Mouse (Mus musculus) MEL (cell line): ENCODE measurements around the gene H2-Q7. TPM values are rescaled to one million over a fixed set of nuclear protein-coding genes. Genes with fewer than 3 reads are reported as not detected.

Experiments used
- polyA plus RNA-seq, 2 experiments: library from polyadenylated mRNA; stranded (reverse) in 1 of 2; unstranded in 1 of 2; fragments of >175 nt in 1 of 2; fragments of >200 nt in 1 of 2; gene quantifications; 2 replicates each; pipeline versions ENCODE4 v1.2.1 to v1.2.4; 2012; ENCODE audit warnings: low replicate concordance in 2 of 2, low read depth in 1 of 2; ENCODE audit not compliant: insufficient read length in 2 of 2, insufficient read depth in 1 of 2, missing spikeins in 1 of 2
- total RNA-seq: library from RNA; depleted of rRNA; stranded (reverse); fragments of 300-350 nt; gene quantifications from 2 replicates; pipeline ENCODE4 v1.2.3, GENCODE M21; 2012; rRNA removed

H2-Q7 gene
- total and polyA plus RNA-seq, 3 experiments = 0.23 to 4.0 TPM; not detected in 1

Other genes starting within 250 kb of the H2-Q7 start
- 0.75 and 1.1 TPM in 2 replicates for gene Ltb, start 244.7 kb upstream of the H2-Q7 start, total RNA-seq
- gene Ltb, start 244.7 kb upstream of the H2-Q7 start, polyA plus RNA-seq = 1 to 10 TPM in 1 of 2 experiments, not detected in 1; 1.5 TPM
- gene Tnf, start 237.1 kb upstream of the H2-Q7 start, total RNA-seq = 0.95 and 1.2 TPM in 2 replicates
- 1 to 10 TPM in 1 of 2 experiments, not detected in 1; 2.0 TPM for gene Tnf, start 237.1 kb upstream of the H2-Q7 start, polyA plus RNA-seq
- not detected in 2 replicates for gene Lta, start 233.8 kb upstream of the H2-Q7 start, total RNA-seq
- under 1 TPM in 1 of 2 experiments, not detected in 1; 0.24 TPM for gene Lta, start 233.8 kb upstream of the H2-Q7 start, polyA plus RNA-seq
- gene Gm16181, start 218.3 kb upstream of the H2-Q7 start, total RNA-seq = not detected in 2 replicates
- under 1 TPM in 1 of 2 experiments, not detected in 1; 0.58 TPM for gene Gm16181, start 218.3 kb upstream of the H2-Q7 start, polyA plus RNA-seq
- 0.46 and 0.56 TPM in 2 replicates for gene Atp6v1g2, start 205.5 kb upstream of the H2-Q7 start, total RNA-seq
- 1 to 10 TPM in 1 of 2 experiments, not detected in 1; 4.7 TPM for gene Atp6v1g2, start 205.5 kb upstream of the H2-Q7 start, polyA plus RNA-seq
- gene Nfkbil1, start 203.4 kb upstream of the H2-Q7 start, total RNA-seq = 10.1 and 10.3 TPM in 2 replicates
- 10 to 100 TPM in 1 of 2 experiments, not detected in 1; 26.0 TPM for gene Nfkbil1, start 203.4 kb upstream of the H2-Q7 start, polyA plus RNA-seq
- 206 and 270 TPM in 2 replicates for gene Ddx39b, start 197.4 kb upstream of the H2-Q7 start, total RNA-seq
- gene Ddx39b, start 197.4 kb upstream of the H2-Q7 start, polyA plus RNA-seq = 100 to 1,000 TPM; 581 to 787 TPM
- 58.7 and 60.1 TPM in 2 replicates for gene H2-D1, start 176.4 kb upstream of the H2-Q7 start, total RNA-seq
- gene H2-D1, start 176.4 kb upstream of the H2-Q7 start, polyA plus RNA-seq = 10 to 100 TPM in 1 of 2 experiments, not detected in 1; 97.9 TPM
- gene H2-Q1, start 118.8 kb upstream of the H2-Q7 start, total RNA-seq = 1.7 TPM in 2 replicates
- gene H2-Q1, start 118.8 kb upstream of the H2-Q7 start, polyA plus RNA-seq = under 1 TPM in 1 of 2 experiments, not detected in 1; 0.52 TPM
- 0.19 and 0.23 TPM in 2 replicates for gene H2-Q2, start 96.9 kb upstream of the H2-Q7 start, total RNA-seq
- gene H2-Q2, start 96.9 kb upstream of the H2-Q7 start, polyA plus RNA-seq = 1 to 10 TPM in 1 of 2 experiments, not detected in 1; 4.1 TPM
- gene H2-Q4, start 59.5 kb upstream of the H2-Q7 start, total RNA-seq = 8.9 and 9.1 TPM in 2 replicates
- 10 to 100 TPM in 1 of 2 experiments, not detected in 1; 25.5 TPM for gene H2-Q4, start 59.5 kb upstream of the H2-Q7 start, polyA plus RNA-seq
- gene H2-Q6, start 14.3 kb upstream of the H2-Q7 start, total RNA-seq = 1.4 and 1.8 TPM in 2 replicates
- gene H2-Q6, start 14.3 kb upstream of the H2-Q7 start, polyA plus RNA-seq = 10 to 100 TPM in 1 of 2 experiments, not detected in 1; 11.7 TPM
- gene H2-Q10, start 30.9 kb downstream of the H2-Q7 start, total RNA-seq = 0.13 and 0.15 TPM in 2 replicates
- gene H2-Q10, start 30.9 kb downstream of the H2-Q7 start, polyA plus RNA-seq = 1 to 10 TPM in 1 of 2 experiments, not detected in 1; 8.9 TPM
- gene Pou5f1, start 66.9 kb downstream of the H2-Q7 start, total RNA-seq = not detected in 2 replicates
- not detected for gene Pou5f1, start 66.9 kb downstream of the H2-Q7 start, polyA plus RNA-seq
- gene Tcf19, start 77.7 kb downstream of the H2-Q7 start, total RNA-seq = 16.6 and 20.3 TPM in 2 replicates
- gene Tcf19, start 77.7 kb downstream of the H2-Q7 start, polyA plus RNA-seq = 10 to 100 TPM in 1 of 2 experiments, not detected in 1; 25.7 TPM
- gene Cchcr1, start 77.9 kb downstream of the H2-Q7 start, total RNA-seq = 11.6 and 14.3 TPM in 2 replicates
- gene Cchcr1, start 77.9 kb downstream of the H2-Q7 start, polyA plus RNA-seq = 10 to 100 TPM in 1 of 2 experiments, not detected in 1; 21.7 TPM
- 0.20 and 0.27 TPM in 2 replicates for gene Psors1c2, start 94.0 kb downstream of the H2-Q7 start, total RNA-seq
- 1 to 10 TPM in 1 of 2 experiments, not detected in 1; 1.3 TPM for gene Psors1c2, start 94.0 kb downstream of the H2-Q7 start, polyA plus RNA-seq
- 0.08 and 0.23 TPM in 2 replicates for gene Cdsn, start 113.0 kb downstream of the H2-Q7 start, total RNA-seq
- under 1 TPM in 1 of 2 experiments, not detected in 1; 0.79 TPM for gene Cdsn, start 113.0 kb downstream of the H2-Q7 start, polyA plus RNA-seq
- not detected in 2 replicates for gene 2300002M23Rik, start 128.3 kb downstream of the H2-Q7 start, total RNA-seq
- not detected for gene 2300002M23Rik, start 128.3 kb downstream of the H2-Q7 start, polyA plus RNA-seq
- gene Sfta2, start 162.4 kb downstream of the H2-Q7 start, total RNA-seq = not detected in 2 replicates
- not detected for gene Sfta2, start 162.4 kb downstream of the H2-Q7 start, polyA plus RNA-seq
- gene Gm9573, start 187.5 kb downstream of the H2-Q7 start, total RNA-seq = not detected in 2 replicates
- not detected for gene Gm9573, start 187.5 kb downstream of the H2-Q7 start, polyA plus RNA-seq
- gene Mucl3, start 204.5 kb downstream of the H2-Q7 start, total RNA-seq = 0.04 and 0.13 TPM in 2 replicates
- gene Mucl3, start 204.5 kb downstream of the H2-Q7 start, polyA plus RNA-seq = under 1 TPM in 1 of 2 experiments, not detected in 1; 0.11 TPM
- gene Vars2, start 228.4 kb downstream of the H2-Q7 start, total RNA-seq = 21.8 and 24.0 TPM in 2 replicates
- gene Vars2, start 228.4 kb downstream of the H2-Q7 start, polyA plus RNA-seq = 10 to 100 TPM in 1 of 2 experiments, not detected in 1; 34.0 TPM
- 68.1 and 76.3 TPM in 2 replicates for gene Gtf2h4, start 234.6 kb downstream of the H2-Q7 start, total RNA-seq
- 10 to 100 TPM in 1 of 2 experiments, not detected in 1; 97.6 TPM for gene Gtf2h4, start 234.6 kb downstream of the H2-Q7 start, polyA plus RNA-seq